In genomic region chr7:27395521-27396183, GRCm38 (mm10) we compare ENCODE assay signal across 8 mouse cellular contexts. TPM values are rescaled to one million over a fixed set of nuclear protein-coding genes. Genes with fewer than 3 reads are reported as not detected.
DNase-seq lines count a peak whose midpoint lies in the region; ATAC-seq and TF ChIP-seq lines count a peak whose summit lies in the region.
"Had no signal": no experiment of that assay in that cellular context is flagged by ENCODE, and none has a peak within 500 bp of the region (broad histone marks: within the 10 kb centered on the region; RNA-seq: fewer than 3 reads in every experiment).

No protein-coding gene starts in this region.

- no peaks in the 10 kb centered on the region for H3K9me3 ChIP-seq in lung, embryonic 16.5 days (ENCODE audit: control insufficient read depth, low read length)
- H3K9me3 ChIP-seq in embryonic facial prominence, embryonic 13.5 days: no peaks in the 10 kb centered on the region
- H3K9me3 ChIP-seq in intestine, postnatal 0 days (ENCODE audit: control insufficient read depth): no peaks in the 10 kb centered on the region
- no peaks in the 10 kb centered on the region for H3K9me3 ChIP-seq in stomach, embryonic 16.5 days (replicated peaks; ENCODE audit: control insufficient read depth, low read length)

- no peak for DNase-seq in lung, postnatal 36 days
- DNase-seq in adrenal gland, postnatal 10 days: no peak

- 1% methylated on average over 21 of the region's 22 CpGs for WGBS in lung, embryonic 16.5 days
- 1% methylated on average over 22 of the region's 22 CpGs for WGBS in embryonic facial prominence, embryonic 13.5 days
- WGBS in intestine, postnatal 0 days: 2% methylated on average over 22 of the region's 22 CpGs
- 2% methylated on average over 22 of the region's 22 CpGs for WGBS in stomach, embryonic 16.5 days

- H3K4me1 ChIP-seq in lung, embryonic 16.5 days (replicated peaks; ENCODE audit: control insufficient read depth, insufficient read depth, low read length): no peaks in the 10 kb centered on the region
- peaks cover 9% of the 10 kb centered on the region for H3K4me1 ChIP-seq in embryonic facial prominence, embryonic 13.5 days
- no peaks in the 10 kb centered on the region; the same call in 1 of the 2 replicates for H3K4me1 ChIP-seq in intestine, postnatal 0 days (replicated peaks; ENCODE audit: control insufficient read depth, insufficient read depth, low read length)
- H3K4me1 ChIP-seq in stomach, embryonic 16.5 days (ENCODE audit: control insufficient read depth, insufficient read depth, low read length): peaks cover 6% of the 10 kb centered on the region; the same call in 1 of the 2 replicates

- no peak overlapping the region for H3K9ac ChIP-seq in lung, embryonic 16.5 days (ENCODE audit: low read length)
- H3K9ac ChIP-seq in embryonic facial prominence, embryonic 13.5 days: no peak overlapping the region
- H3K9ac ChIP-seq in intestine, postnatal 0 days (ENCODE audit: low read depth, low read length): no peak overlapping the region
- H3K9ac ChIP-seq in stomach, embryonic 16.5 days (ENCODE audit: low read length): no peak overlapping the region

- TF ChIP-seq CTCF in intestine, postnatal 0 days (IDR thresholded peaks at IDR 0.05; ENCODE audit: low read depth): no peak

- H3K36me3 ChIP-seq in lung, embryonic 16.5 days (ENCODE audit: control insufficient read depth, insufficient read depth, low read length): no peaks in the 10 kb centered on the region
- no peaks in the 10 kb centered on the region for H3K36me3 ChIP-seq in embryonic facial prominence, embryonic 13.5 days
- no peaks in the 10 kb centered on the region for H3K36me3 ChIP-seq in intestine, postnatal 0 days (ENCODE audit: control insufficient read depth, insufficient read depth)
- no peaks in the 10 kb centered on the region for H3K36me3 ChIP-seq in stomach, embryonic 16.5 days (ENCODE audit: control insufficient read depth, insufficient read depth, low read length)

- no peak overlapping the region for H3K27ac ChIP-seq in lung, embryonic 16.5 days (ENCODE audit: low read length)
- no peak overlapping the region for H3K27ac ChIP-seq in embryonic facial prominence, embryonic 13.5 days
- no peak overlapping the region for H3K27ac ChIP-seq in intestine, postnatal 0 days (ENCODE audit: low read depth, low read length)
- no peak overlapping the region for H3K27ac ChIP-seq in stomach, embryonic 16.5 days (ENCODE audit: low read length)
- H3K27ac ChIP-seq: macrophage had no signal

- peak overlapping the region; percentile 56 for H3K4me3 ChIP-seq in lung, embryonic 16.5 days (ENCODE audit: low read length)
- peak overlapping the region; percentile 54 for H3K4me3 ChIP-seq in embryonic facial prominence, embryonic 13.5 days
- H3K4me3 ChIP-seq in intestine, postnatal 0 days (ENCODE audit: low read depth, low read length): peak overlapping the region; percentile 46
- H3K4me3 ChIP-seq in stomach, embryonic 16.5 days (replicated peaks; ENCODE audit: low read length): peak overlapping the region; percentile 47

- peaks cover 58% of the 10 kb centered on the region for H3K27me3 ChIP-seq in lung, embryonic 16.5 days (ENCODE audit: control insufficient read depth, insufficient read depth, low read depth, low read length)
- H3K27me3 ChIP-seq in embryonic facial prominence, embryonic 13.5 days: peaks cover 89% of the 10 kb centered on the region
- H3K27me3 ChIP-seq in intestine, postnatal 0 days (replicated peaks; ENCODE audit: control insufficient read depth, insufficient read depth, low read length): peaks cover 56% of the 10 kb centered on the region
- H3K27me3 ChIP-seq in stomach, embryonic 16.5 days (ENCODE audit: control insufficient read depth, insufficient read depth, low read length): peaks cover 69% of the 10 kb centered on the region

- ATAC-seq in lung, embryonic 16.5 days (ENCODE audit: low read depth): no peak
- ATAC-seq in embryonic facial prominence, embryonic 13.5 days (ENCODE audit: insufficient number of reproducible peaks, insufficient read depth, low FRiP score, low TSS enrichment, low read depth): no peak
- ATAC-seq in intestine, postnatal 0 days: no peak
- no peak for ATAC-seq in stomach, embryonic 16.5 days (ENCODE audit: insufficient read depth, low FRiP score)
- ATAC-seq in megakaryocyte progenitor cell, adult 5-6 weeks (replicated peaks; ENCODE audit: poor library complexity): no peak

- H3K4me2 ChIP-seq in lung, embryonic 16.5 days (ENCODE audit: low read depth, low read length): peak overlapping the region; percentile 85
- peak overlapping the region; percentile 82 for H3K4me2 ChIP-seq in embryonic facial prominence, embryonic 13.5 days
- H3K4me2 ChIP-seq in intestine, postnatal 0 days (replicated peaks; ENCODE audit: low read depth): peak overlapping the region; percentile 74; the same call in 1 of the 2 replicates
- H3K4me2 ChIP-seq in stomach, embryonic 16.5 days (ENCODE audit: low read depth, low read length): peak overlapping the region; percentile 78

RNA-seq across cellular contexts. Expression of gene Gm20479, which starts 38.4 kb away (rescaled TPM):
- polyA plus RNA-seq in lung, embryonic 16.5 days (2015; fragmentation: Nextera tagmentation; extraction: Ambion mirVana): 0.52 and 1.1 TPM in 2 replicates
- polyA plus RNA-seq in embryonic facial prominence, embryonic 13.5 days (2015; fragmentation: Nextera tagmentation; extraction: Ambion mirVana): not detected in 2 replicates
- polyA plus RNA-seq in intestine, postnatal 0 days (2015; fragmentation: Nextera tagmentation; extraction: Ambion mirVana): 0.61 and 0.72 TPM in 2 replicates
- polyA plus RNA-seq in stomach, embryonic 16.5 days (2015; fragmentation: Nextera tagmentation; extraction: Ambion mirVana): 3.0 TPM in 1 of 2 replicates, not detected in the other
- total RNA-seq in megakaryocyte progenitor cell, adult 5-6 weeks (2015): not detected in 2 replicates
- total RNA-seq in megakaryocyte progenitor cell, adult 5-6 weeks (2017): not detected in 2 replicates
- total RNA-seq in adrenal gland, postnatal 10 days (2021): 1 to 10 TPM in 1 of 2 experiments, not detected in 1; 2.5 TPM
- polyA plus RNA-seq: macrophage had no signal

RNA-seq across cellular contexts. Expression of gene Shkbp1, which starts 39.8 kb away (rescaled TPM):
- polyA plus RNA-seq in lung, embryonic 16.5 days (2015; fragmentation: Nextera tagmentation; extraction: Ambion mirVana): 43.6 and 46.2 TPM in 2 replicates
- polyA plus RNA-seq in embryonic facial prominence, embryonic 13.5 days (2015; fragmentation: Nextera tagmentation; extraction: Ambion mirVana): 61.5 and 70.6 TPM in 2 replicates
- 26.9 and 29.1 TPM in 2 replicates for polyA plus RNA-seq in intestine, postnatal 0 days (2015; fragmentation: Nextera tagmentation; extraction: Ambion mirVana)
- polyA plus RNA-seq in stomach, embryonic 16.5 days (2015; fragmentation: Nextera tagmentation; extraction: Ambion mirVana): 41.0 and 41.7 TPM in 2 replicates
- total RNA-seq in megakaryocyte progenitor cell, adult 5-6 weeks (2015): 18.8 and 23.9 TPM in 2 replicates
- total RNA-seq in megakaryocyte progenitor cell, adult 5-6 weeks (2017): 10.7 and 11.0 TPM in 2 replicates
- 10 to 100 TPM; 19.6 to 22.9 TPM for total RNA-seq in adrenal gland, postnatal 10 days (2021)

RNA-seq across cellular contexts. Expression of gene Sptbn4, which starts 51.8 kb away (rescaled TPM):
- polyA plus RNA-seq in lung, embryonic 16.5 days (2015; fragmentation: Nextera tagmentation; extraction: Ambion mirVana): 0.29 and 0.41 TPM in 2 replicates
- 0.56 and 0.73 TPM in 2 replicates for polyA plus RNA-seq in embryonic facial prominence, embryonic 13.5 days (2015; fragmentation: Nextera tagmentation; extraction: Ambion mirVana)
- 0.17 and 0.26 TPM in 2 replicates for polyA plus RNA-seq in intestine, postnatal 0 days (2015; fragmentation: Nextera tagmentation; extraction: Ambion mirVana)
- polyA plus RNA-seq in stomach, embryonic 16.5 days (2015; fragmentation: Nextera tagmentation; extraction: Ambion mirVana): 0.50 and 0.57 TPM in 2 replicates
- 0.02 and 0.07 TPM in 2 replicates for total RNA-seq in megakaryocyte progenitor cell, adult 5-6 weeks (2015)
- total RNA-seq in megakaryocyte progenitor cell, adult 5-6 weeks (2017): not detected in 2 replicates
- total RNA-seq in adrenal gland, postnatal 10 days (2021): under 1 TPM; 0.70 to 0.81 TPM

RNA-seq across cellular contexts. Expression of gene Blvrb, which starts 52.1 kb away (rescaled TPM):
- polyA plus RNA-seq in lung, embryonic 16.5 days (2015; fragmentation: Nextera tagmentation; extraction: Ambion mirVana): 58.3 and 75.9 TPM in 2 replicates
- 46.1 and 52.9 TPM in 2 replicates for polyA plus RNA-seq in embryonic facial prominence, embryonic 13.5 days (2015; fragmentation: Nextera tagmentation; extraction: Ambion mirVana)
- 60.4 and 67.3 TPM in 2 replicates for polyA plus RNA-seq in intestine, postnatal 0 days (2015; fragmentation: Nextera tagmentation; extraction: Ambion mirVana)
- 112 and 113 TPM in 2 replicates for polyA plus RNA-seq in stomach, embryonic 16.5 days (2015; fragmentation: Nextera tagmentation; extraction: Ambion mirVana)
- total RNA-seq in megakaryocyte progenitor cell, adult 5-6 weeks (2015): 31.8 and 53.4 TPM in 2 replicates
- total RNA-seq in megakaryocyte progenitor cell, adult 5-6 weeks (2017): 21.2 and 30.2 TPM in 2 replicates
- total RNA-seq in adrenal gland, postnatal 10 days (2021): 10 to 100 TPM; 83.4 TPM

RNA-seq across cellular contexts. Expression of gene Ltbp4, which starts 58.2 kb away (rescaled TPM):
- 107 and 127 TPM in 2 replicates for polyA plus RNA-seq in lung, embryonic 16.5 days (2015; fragmentation: Nextera tagmentation; extraction: Ambion mirVana)
- 32.0 and 40.3 TPM in 2 replicates for polyA plus RNA-seq in embryonic facial prominence, embryonic 13.5 days (2015; fragmentation: Nextera tagmentation; extraction: Ambion mirVana)
- 40.7 and 43.7 TPM in 2 replicates for polyA plus RNA-seq in intestine, postnatal 0 days (2015; fragmentation: Nextera tagmentation; extraction: Ambion mirVana)
- polyA plus RNA-seq in stomach, embryonic 16.5 days (2015; fragmentation: Nextera tagmentation; extraction: Ambion mirVana): 170 and 202 TPM in 2 replicates
- 0.05 TPM in 1 of 2 replicates, not detected in the other for total RNA-seq in megakaryocyte progenitor cell, adult 5-6 weeks (2015)
- total RNA-seq in megakaryocyte progenitor cell, adult 5-6 weeks (2017): not detected in 2 replicates
- total RNA-seq in adrenal gland, postnatal 10 days (2021): 100 to 1,000 TPM; 107 to 111 TPM
- polyA plus RNA-seq: macrophage had no signal
